In the genomic region with DNA sequence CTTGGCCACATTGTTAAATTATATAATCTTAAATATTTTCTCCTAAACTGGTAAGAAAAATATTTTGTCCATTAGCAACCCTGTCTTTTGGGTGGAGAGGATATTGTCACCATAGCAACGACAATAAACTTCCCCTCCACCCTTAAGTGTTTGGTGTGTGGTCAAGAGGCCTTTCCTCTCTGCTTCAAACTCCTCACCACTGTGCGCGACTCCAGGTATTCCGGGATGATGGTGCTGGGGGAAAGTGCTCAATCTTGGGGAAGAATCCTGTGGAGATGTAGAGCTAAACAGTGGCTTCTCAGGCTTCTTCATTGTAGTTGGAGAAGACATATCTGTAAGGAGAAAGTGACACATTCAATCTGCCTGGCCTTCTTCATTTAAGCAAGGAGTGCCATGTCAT, we compare ENCODE assay signal across 21 mouse cellular contexts.
DNase-seq lines count a peak whose midpoint lies in the region; ATAC-seq and TF ChIP-seq lines count a peak whose summit lies in the region.
"Had no signal": no experiment of that assay in that cellular context is flagged by ENCODE, and none has a peak within 500 bp of the region (broad histone marks: within the 10 kb centered on the region; RNA-seq: fewer than 3 reads in every experiment).

No protein-coding gene starts in this region.

- DNase-seq in heart, adult 11 months, result peak; percentile 86
- DNase-seq in heart, embryonic 10.5 days (ENCODE audit: low spot score), result no peak
- DNase-seq in left cerebral cortex, adult 2 months (ENCODE audit: extremely low spot score in 1 of 2, low spot score in 2 of 2), result no peak
- no peak for DNase-seq in left cerebral cortex, adult 8-10 months (ENCODE audit: low spot score in 2 of 2)
- DNase-seq in neural tube, embryonic 10.5 days (ENCODE audit: extremely low spot score, low spot score), result no peak
- no peak for DNase-seq in Muller cell, postnatal 12 days (ENCODE audit: inconsistent ontology term)
- DNase-seq: adrenal gland, postnatal 14 days; cerebellum, adult 18-20 months; cerebellum, adult 9-11 months; cerebellum, postnatal 36 days; gastrocnemius, postnatal 14 days; heart, postnatal 4 days had no signal

- no peak overlapping the region for H3K27ac ChIP-seq in heart, embryonic 10.5 days
- peak overlapping the region; percentile 24; the same call in 1 of the 2 replicates for H3K27ac ChIP-seq in left cerebral cortex, adult 2 months
- H3K27ac ChIP-seq in neural tube, embryonic 13.5 days (replicated peaks), result 0 out of 2 replicates have a peak overlapping the region, but pooled peaks have one; percentile 9
- H3K27ac ChIP-seq: embryonic facial prominence, embryonic 13.5 days; forebrain, embryonic 12.5 days; heart, embryonic 13.5 days; hindbrain, embryonic 13.5 days; hindbrain, postnatal 0 days had no signal

- H3K4me3 ChIP-seq in heart, embryonic 10.5 days, result no peak overlapping the region
- no peak overlapping the region for H3K4me3 ChIP-seq in left cerebral cortex, adult 2 months
- H3K4me3 ChIP-seq in neural tube, embryonic 13.5 days, result no peak overlapping the region
- H3K4me3 ChIP-seq: embryonic facial prominence, embryonic 13.5 days; forebrain, embryonic 12.5 days; heart, embryonic 13.5 days; hindbrain, embryonic 13.5 days had no signal

- no peak overlapping the region for H3K9ac ChIP-seq in neural tube, embryonic 13.5 days
- H3K9ac ChIP-seq: embryonic facial prominence, embryonic 13.5 days; forebrain, embryonic 12.5 days; heart, embryonic 13.5 days; hindbrain, embryonic 13.5 days had no signal

- WGBS in heart, embryonic 10.5 days, result 76% methylated on average over 4 of the region's 4 CpGs
- WGBS in neural tube, embryonic 13.5 days, result 89% methylated on average over 4 of the region's 4 CpGs

- peaks cover 26% of the 10 kb centered on the region for H3K36me3 ChIP-seq in heart, embryonic 10.5 days
- H3K36me3 ChIP-seq in neural tube, embryonic 13.5 days, result peaks cover 15% of the 10 kb centered on the region

- no peaks in the 10 kb centered on the region for H3K27me3 ChIP-seq in heart, embryonic 10.5 days (ENCODE audit: insufficient read depth, poor library complexity, severe bottlenecking)
- no peaks in the 10 kb centered on the region for H3K27me3 ChIP-seq in neural tube, embryonic 13.5 days
- H3K27me3 ChIP-seq: embryonic facial prominence, embryonic 13.5 days; forebrain, embryonic 12.5 days; heart, embryonic 13.5 days; hindbrain, embryonic 13.5 days; Patski had no signal

- H3K4me1 ChIP-seq in heart, embryonic 10.5 days, result peaks cover 15% of the 10 kb centered on the region
- no peaks in the 10 kb centered on the region for H3K4me1 ChIP-seq in neural tube, embryonic 13.5 days (replicated peaks)
- H3K4me1 ChIP-seq: hindbrain, embryonic 13.5 days had no signal

- intact Hi-C loops in left cerebral cortex, adult 2 months (cut with DNase I), result no loop called here

- H3K9me3 ChIP-seq in heart, embryonic 10.5 days, result no peaks in the 10 kb centered on the region
- H3K9me3 ChIP-seq in neural tube, embryonic 13.5 days, result no peaks in the 10 kb centered on the region
- H3K9me3 ChIP-seq: embryonic facial prominence, embryonic 13.5 days; forebrain, embryonic 12.5 days; heart, embryonic 13.5 days; hindbrain, embryonic 13.5 days had no signal

- TF ChIP-seq CTCF in left cerebral cortex, adult 2 months (IDR thresholded peaks at IDR 0.05), result no peak

- ATAC-seq in neural tube, embryonic 13.5 days (ENCODE audit: low read depth), result no peak
- ATAC-seq: activated CD4-positive, CD25-positive, alpha-beta regulatory T cell, adult 4 months; forebrain, embryonic 16.5 days; hindbrain, postnatal 0 days; Patski had no signal

- no peak overlapping the region for H3K4me2 ChIP-seq in neural tube, embryonic 13.5 days
- H3K4me2 ChIP-seq: embryonic facial prominence, embryonic 13.5 days; forebrain, embryonic 12.5 days; heart, embryonic 13.5 days; hindbrain, embryonic 13.5 days had no signal
